Mouse (Mus musculus): ENCODE measurements around the gene Dlg2.

The Dlg2 gene

DNA sequence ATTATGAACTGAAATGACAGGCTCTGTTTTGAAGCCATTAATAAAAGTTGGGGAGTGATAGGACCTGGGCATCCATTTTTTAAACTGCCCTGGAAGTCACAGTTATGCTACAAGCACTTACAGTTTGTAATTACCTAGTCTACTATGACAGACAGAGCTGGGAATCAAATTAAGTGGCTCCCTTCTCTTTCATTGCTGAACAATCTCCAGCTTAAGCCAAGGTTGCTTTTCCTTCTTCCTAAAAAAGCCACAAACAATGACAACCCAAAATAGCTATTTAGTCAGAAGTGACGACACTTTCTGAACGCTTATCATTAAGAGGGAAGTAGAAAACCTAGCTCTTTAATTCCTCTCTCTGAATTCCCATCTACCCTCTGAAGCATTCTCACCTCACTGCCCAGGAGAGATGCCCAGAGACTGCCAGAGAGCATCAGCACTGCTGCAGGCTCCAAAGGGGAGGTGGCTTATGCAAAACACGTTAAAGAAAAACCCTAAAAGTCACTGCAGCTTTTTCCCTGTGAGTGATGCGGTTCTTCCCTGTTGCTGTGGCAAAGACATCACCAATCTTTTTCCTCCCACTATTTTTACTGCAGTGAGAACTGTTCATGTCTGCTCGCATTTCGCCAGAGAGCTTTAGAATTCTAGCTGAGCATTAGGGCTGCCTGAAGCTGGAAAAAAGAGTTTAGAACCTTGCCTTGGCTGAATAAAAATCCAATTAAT is 612.9 kb downstream of the Dlg2 start:
- in situ Hi-C loops (cut with MboI, MseI): no loop called here

- in situ Hi-C loops (cut with MboI, MseI): no loop called here
Observed at GRCm38 (mm10) chr7:91090317-91090829, 613.9 kb downstream of the Dlg2 start.

- in situ Hi-C loops (cut with MboI, MseI): no loop called here
Observed at GRCm38 (mm10) chr7:91090830-91091683, 614.6 kb downstream of the Dlg2 start.

- in situ Hi-C loops (cut with MboI, MseI): no loop called here
Observed at GRCm38 (mm10) chr7:91096467-91096866, 620.0 kb downstream of the Dlg2 start.

- in situ Hi-C loops (cut with MboI, MseI): no loop called here
Observed at GRCm38 (mm10) chr7:91098521-91098920, 622.0 kb downstream of the Dlg2 start.

GRCm38 (mm10) chr7:91109575-91109974 is 633.1 kb downstream of the Dlg2 start:
- in situ Hi-C loops (cut with MboI, MseI): no loop called here

DNA sequence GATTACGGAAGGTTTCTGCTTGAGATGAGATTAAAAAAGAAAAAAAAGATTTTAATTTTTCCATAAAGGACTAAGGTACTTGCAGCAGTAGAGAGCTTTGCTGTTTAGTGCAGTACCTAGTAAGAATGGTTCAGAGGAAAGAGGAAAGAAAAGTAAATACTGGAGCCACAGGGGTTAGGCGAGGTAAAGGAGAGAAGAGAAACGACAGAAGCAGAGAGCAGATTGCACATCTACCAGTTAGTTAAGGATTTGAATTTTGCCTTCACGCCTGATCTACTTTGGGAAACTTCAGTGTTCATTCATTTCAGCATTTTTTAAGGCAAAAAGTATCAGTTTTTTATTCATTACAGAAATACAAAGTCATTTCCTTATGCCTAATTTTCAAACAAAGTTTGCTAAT is 655.7 kb downstream of the Dlg2 start:
- in situ Hi-C loops (cut with MboI, MseI): no loop called here

DNA sequence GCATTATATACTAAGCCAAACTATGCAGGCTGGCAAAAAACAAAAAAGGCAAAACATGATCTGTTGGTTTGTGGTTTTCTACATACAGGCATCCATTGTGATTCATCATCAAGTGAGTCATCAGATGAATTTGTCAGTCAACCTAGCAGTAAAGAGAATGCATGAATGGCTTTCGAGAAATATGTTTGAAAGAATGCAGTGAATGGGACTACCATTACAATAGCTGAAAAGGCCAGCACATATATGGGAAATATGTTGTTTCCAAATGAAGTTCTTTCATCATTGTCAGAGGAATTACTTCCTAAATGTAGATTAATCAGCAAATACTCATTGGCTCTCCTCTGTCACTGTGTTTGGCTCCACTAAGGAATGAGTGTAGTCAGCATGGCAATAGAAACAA is 677.6 kb downstream of the Dlg2 start:
- in situ Hi-C loops (cut with MboI, MseI): no loop called here

- in situ Hi-C loops (cut with MboI, MseI): no loop called here
Observed at GRCm38 (mm10) chr7:91159144-91159543, 682.7 kb downstream of the Dlg2 start.

DNA sequence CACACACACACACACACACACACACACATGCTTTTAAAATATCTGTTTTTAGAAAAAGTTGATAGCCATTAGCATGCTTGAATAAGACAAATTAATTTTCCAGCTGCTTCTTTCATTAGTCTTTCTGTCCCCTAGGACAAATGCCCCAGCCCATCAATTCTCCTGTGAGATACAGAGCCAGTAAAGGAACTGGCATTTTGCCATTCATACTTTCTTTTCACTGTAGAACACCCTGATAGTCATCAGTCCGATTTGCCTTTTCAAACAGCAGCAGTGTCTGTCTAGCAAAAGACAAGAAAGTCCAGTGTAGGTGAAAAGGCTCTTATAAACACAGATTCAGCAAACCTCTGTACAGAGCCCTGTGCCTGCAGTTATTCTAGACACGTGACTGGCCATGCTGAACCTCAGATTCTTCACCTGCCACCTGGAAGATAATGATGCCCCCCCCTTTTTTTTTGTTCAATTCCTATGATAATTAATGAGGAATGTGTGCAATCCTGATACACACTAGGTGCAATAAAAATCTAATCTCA is 685.2 kb downstream of the Dlg2 start:
- in situ Hi-C loops (cut with MboI, MseI): no loop called here

- in situ Hi-C loops (cut with MboI, MseI): no loop called here
Observed at GRCm38 (mm10) chr7:91173560-91173959, 697.1 kb downstream of the Dlg2 start.

- in situ Hi-C loops (cut with MboI, MseI): no loop called here
Observed at GRCm38 (mm10) chr7:91188211-91188610, 711.7 kb downstream of the Dlg2 start.

DNA sequence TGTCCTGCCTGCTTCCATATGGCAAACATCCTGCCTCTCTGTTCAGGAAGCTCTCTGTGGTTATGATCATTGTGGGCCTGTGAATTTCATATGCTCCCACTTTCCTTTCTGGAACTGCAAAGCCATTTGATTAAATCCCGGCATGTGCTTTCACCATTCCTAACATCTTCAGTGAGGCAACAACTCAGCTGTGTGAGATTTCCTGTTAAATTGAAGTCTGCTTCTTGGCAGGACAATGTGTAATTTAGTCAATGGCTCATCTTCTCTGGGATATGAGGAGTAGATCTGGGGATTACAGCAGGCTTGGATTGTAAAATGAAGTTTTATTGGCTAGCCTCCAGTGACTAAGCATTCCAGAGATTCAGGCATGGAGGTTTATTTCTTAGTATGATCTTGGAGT is 722.9 kb downstream of the Dlg2 start:
- in situ Hi-C loops (cut with MboI, MseI): no loop called here

DNA sequence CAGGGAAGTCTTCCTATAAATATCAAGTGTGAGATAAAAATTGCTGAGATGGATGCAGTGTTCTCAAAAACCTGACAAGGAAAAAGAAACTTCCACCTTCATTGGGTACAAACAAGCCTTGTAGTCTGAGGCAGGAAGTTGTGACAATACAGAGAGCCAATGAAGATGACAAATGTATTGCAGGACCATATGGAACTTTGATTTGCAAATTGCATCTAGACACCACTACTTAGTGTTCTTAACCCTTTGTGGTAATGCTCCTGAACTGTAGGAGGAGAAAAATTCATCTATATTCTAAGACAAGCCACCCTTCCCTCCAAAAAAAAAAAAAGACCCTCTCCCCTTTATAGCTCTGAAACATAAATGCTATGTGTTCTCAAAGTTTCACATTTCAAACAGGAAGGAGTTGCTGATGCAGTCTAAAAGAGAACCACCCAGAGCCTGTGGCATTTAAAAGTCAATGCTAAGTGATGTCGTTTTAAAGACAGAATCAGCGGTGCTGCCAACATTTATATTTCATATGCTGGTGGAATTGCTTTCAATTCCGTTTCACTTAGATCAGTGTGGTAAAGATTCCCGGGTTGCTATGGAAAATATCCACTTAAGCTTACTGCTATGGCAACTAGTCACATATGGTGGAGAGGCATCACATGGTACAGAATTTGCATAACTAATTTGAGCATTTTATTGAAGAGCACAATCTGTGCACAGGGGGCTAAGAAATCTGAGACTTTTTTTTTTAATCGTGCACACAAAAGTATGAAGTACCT is 731.8 kb downstream of the Dlg2 start:
- in situ Hi-C loops (cut with MboI, MseI): no loop called here

- in situ Hi-C loops (cut with MboI, MseI): no loop called here
Observed at GRCm38 (mm10) chr7:91208973-91209372, 732.5 kb downstream of the Dlg2 start.

DNA sequence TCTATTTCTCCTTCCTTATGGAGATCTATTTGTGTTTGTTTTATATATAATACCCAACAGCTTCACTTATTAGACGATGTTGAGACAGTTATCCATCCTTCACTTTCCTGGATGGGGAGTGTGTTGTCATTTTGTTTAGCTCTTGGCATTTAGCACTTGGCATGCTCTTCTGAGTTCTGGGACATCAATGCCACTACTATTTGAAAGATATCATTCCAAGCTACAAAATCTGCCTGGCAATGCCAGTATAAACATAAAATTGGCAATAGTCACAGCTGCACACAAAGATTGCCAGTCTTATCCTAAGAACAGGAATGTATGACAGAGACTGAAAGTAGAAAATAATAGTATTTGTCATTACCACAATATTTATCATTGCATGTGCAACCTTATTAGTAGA is 735.8 kb downstream of the Dlg2 start:
- in situ Hi-C loops (cut with MboI, MseI): no loop called here

DNA sequence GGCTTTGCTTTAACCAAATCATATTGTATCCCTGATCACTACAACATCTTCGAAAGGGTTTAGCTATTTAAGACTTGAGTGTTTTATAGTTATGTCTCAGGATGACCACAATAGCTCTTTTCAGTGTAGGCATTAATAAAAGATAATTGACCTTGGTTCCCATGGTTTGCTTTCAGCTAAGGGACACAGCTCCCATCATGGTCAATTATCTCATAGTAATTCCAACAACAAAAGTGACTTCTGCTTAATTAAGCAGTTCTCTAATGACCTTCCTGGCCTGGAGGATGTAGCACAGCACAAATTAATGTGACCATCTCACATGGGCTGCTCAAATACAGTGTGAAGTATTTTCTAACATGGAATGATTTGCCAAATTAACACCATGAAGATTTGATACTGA is 738.4 kb downstream of the Dlg2 start:
- in situ Hi-C loops (cut with MboI, MseI): no loop called here

DNA sequence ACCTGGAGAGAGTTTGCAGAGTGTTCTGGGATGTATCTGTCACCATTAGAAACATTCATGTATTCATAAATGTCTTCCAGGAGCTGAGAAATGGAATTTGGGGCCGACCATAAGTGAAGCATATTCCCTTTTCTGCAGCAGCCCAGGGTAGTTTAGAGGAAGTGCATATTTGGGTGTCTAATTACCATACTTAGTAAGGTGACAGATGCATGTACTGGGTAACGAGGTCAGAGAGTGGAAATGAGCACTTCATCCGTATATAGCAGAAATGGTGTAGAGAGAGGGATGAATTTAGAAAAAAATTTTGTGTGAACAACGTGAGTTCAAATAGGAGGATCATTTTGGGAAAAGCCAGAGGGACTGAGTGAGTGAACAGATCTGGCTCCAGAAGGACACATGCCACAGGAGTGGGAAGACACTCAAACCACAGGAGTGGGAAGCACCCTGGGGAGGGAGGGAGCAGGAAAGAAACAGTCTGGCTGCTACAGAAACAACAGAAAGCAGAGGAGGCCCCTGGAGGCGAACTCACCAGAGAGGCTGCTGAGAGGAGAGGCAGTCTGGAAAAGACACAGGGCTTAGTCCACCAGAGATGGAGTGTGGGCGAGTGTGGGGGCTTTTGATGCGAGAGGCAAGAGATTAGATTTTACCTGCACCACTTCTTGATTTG is 742.0 kb downstream of the Dlg2 start:
- in situ Hi-C loops (cut with MboI, MseI): no loop called here

DNA sequence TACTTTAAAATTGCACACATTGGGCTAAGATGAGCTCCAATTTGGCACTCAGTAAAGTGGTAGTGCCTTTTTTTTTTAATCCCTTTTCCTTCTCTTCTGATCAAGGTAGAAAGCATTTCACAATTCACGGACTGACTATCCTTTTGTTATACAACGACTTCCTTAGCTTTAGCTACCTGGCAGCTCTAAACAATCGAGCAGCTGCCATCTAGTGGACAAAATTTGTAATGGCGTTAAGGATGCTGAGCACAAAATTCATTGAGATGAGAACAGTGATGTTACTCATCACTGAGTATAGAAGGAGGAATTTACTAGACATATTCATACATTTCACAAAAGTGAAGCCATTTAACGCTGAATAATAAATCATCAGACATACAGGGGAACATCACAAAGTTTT is 750.0 kb downstream of the Dlg2 start:
- in situ Hi-C loops (cut with MboI, MseI): loop anchor here (10.0 kb wide), 1 partner anchor 822 kb away; no protein-coding TSS in a partner anchor

DNA sequence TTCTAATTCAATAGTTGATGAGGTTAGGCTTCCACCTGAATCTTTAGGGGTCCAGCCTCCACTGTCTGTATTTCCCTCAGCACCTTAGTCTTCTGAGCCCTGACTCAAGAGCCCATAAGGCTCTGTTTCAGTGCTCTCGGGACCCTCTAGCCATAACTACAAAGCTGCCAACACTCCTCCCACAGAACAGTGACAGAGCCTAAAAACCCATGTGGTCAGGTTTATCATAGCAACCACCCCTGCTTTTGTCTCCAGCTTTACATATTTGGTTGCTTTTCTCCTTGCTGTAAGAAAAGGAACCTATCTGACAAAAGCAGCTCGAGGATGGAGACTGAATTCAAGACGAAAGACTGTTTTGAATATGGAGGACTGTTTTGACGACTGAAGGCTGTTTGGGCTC is 765.2 kb downstream of the Dlg2 start:
- in situ Hi-C loops (cut with MboI, MseI): no loop called here

DNA sequence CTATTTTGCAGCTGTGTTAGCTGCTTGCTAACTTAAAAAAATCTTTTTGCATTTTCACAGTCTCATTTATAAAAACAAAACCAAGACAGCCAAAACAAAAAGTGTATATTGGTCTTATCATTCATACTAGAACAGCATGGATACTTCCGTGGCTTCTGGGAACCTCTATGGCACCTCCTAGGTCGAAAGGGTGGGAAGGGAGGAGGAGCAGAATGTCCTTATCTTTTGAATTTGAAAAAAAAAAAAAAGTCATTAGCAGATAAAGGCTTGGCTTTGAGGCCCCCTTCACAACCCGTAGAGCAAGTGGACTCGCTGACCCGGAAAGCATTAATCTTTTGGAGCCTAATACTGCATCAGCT is 785.2 kb downstream of the Dlg2 start:
- in situ Hi-C loops (cut with MboI, MseI): no loop called here

All from T-helper 2 cell (primary cell).